Mouse (Mus musculus) lung, adult 18-20 months (tissue): Measurements from ENCODE around the gene Gm9747.

ENCODE experiments used
- DNase-seq, 2 experiments: peaks; one replicate each; pipeline ENCODE4 v3.0.0; 2022; ENCODE audit warnings: mixed read lengths in 2 of 2

Gm9747 gene

DNA sequence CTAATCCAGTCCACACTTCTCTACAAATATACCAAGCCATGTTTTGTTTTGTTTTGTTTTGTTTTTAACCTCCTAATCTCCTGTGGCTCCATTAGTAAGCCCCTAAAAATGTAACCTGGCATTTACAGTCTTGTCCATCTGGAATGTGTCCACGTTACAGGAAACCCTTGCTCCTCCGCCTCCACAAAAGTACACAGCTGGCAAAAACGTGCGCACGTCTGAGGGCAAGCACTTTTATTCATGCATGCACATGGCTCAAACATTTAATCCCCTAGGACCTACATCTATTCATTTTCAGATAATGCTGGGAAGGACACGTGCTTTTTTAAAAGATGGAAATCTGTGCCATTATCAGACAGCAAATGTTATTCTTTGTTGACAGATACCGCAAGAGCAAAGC, 25.4 kb downstream of the Gm9747 start:
- no peak for DNase-seq

DNA sequence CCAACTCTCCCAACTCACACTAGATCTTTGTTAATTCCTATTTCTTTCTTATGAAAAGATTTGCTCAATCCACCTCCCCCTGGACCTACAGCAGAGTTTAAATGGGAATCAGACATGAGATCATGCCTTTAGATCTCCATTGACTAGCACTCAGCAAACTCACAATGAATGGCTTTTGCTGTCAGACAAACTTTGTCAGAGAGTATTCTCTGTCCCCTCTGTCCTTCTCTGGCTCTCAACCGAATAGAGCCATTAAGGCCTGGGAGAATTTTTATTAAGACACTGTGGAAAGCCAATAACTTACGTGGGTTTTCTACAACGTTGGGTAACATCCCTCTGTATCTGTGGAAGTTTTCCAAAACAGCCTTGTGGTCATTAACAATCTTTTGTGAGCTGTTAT, 27.1 kb downstream of the Gm9747 start:
- DNase-seq: no peak

DNA sequence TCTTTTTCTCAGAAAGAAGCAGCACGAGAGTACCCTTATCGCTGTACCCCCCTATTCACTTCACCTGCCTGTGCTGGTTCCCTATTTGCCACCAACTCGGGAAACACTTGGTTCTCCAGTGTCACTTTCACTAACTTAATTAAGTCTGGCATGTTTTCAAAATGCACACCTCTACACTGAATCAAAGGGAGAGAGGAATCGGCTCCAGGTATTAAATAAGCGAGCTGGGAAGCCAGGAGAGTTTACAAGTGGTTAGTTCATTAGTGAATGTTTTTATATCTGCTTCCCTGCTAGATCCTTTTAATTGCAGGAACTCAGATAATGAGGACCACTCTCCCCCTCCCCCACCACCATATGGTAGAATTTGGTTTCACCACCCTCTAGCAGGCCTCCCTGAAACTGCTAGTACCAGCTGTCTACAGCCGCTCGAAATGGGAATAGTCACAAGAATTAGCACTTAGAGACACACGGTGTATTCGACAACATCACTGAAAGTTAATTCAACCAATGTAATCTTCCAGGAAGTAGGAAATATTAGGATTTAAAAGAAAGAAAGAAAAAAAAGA, 28.2 kb downstream of the Gm9747 start:
- no peak for DNase-seq

DNA sequence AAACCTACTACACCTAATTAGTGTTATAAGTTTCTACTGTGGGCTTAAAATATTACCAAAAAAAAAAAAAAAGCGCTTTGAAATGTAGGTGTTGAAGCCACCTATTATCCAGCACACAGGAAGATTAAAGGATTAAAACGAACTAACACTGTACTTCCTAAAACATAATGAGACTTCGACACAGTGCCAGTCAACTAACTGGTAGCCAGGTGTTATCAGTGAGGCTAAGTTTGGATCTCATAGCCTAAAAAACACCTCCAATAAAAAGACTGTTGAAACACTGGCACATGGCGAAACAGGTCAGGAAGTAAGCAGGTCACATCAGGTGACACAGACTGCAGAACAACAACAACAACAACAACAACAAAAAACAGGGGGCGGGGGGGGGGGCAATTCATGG, 28.7 kb downstream of the Gm9747 start:
- no peak for DNase-seq

DNA sequence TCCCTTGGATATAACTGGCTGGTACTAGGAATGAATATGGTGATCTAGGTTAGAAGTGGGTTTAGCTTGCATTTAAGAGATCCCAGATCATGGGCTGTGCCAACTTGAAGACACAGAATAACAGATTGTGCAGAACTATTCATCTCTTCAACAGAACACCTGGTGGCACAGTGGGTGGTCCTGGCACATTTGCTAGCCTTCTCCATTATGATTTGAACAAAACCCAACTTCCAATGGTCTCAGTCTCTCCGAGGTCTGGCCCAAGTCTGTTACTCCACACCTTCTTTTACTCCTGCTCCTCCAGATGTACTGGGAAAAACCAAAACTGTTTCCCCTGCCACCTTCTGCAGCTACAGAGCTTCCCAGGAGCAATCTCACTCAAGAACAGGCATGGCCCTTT, 29.4 kb downstream of the Gm9747 start:
- DNase-seq: no peak

DNA sequence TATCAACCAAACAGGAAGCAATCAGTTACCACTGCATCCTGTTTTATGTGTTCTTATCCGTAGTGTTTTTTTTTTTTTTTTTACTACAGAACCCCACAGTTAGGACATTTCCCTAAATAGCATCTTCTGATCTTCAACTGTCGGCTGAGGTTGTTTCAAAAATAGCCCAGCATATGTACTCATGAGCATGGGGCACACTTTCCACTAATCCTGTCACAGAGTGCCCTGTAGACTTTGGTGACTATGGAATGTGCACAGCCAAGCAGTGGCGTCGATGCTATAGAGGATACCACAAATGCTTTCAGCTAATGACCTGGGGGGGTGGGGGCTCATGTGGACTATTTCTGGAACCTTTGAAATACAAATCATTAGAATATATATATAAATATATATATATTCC, 34.6 kb downstream of the Gm9747 start:
- DNase-seq: no peak

DNA sequence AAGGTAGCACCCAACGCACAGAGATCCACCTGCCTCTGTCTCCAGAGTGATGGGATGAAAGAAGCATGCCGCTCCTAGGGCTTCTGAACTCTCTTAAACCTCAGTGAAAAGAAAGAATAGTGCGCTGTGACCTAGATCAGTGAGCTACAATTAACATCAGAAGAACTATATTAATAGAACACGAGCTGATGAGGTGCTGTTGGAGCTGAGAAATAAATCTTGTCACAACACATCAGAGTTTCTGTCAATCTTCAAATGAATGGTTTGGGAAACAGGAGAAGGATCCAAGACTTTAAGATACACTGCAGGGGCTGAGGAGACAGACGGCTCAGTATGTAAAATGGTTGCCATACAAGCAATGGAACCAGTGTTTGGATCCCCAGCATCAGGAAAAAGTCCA, 39.3 kb downstream of the Gm9747 start:
- DNase-seq: no peak

DNA sequence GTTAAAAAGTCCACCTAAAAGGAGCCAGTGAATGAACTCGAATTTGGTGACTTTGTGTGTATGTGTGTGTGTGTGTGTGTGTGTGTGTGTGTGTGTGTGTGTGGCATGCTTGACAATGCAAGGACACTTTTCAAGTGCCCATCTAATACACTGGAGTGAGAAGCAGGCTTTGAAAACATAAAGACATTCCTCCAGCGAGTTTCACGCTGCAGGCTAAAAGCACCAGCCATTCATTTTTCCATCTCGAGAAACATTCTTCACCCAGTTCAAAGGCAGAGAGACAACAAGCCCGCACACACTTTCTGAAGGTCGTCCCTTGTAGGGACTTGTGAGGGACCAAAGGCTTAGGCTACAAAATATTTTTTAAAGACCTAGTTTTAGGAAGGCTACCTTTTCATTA, 40.6 kb downstream of the Gm9747 start:
- no peak for DNase-seq

DNA sequence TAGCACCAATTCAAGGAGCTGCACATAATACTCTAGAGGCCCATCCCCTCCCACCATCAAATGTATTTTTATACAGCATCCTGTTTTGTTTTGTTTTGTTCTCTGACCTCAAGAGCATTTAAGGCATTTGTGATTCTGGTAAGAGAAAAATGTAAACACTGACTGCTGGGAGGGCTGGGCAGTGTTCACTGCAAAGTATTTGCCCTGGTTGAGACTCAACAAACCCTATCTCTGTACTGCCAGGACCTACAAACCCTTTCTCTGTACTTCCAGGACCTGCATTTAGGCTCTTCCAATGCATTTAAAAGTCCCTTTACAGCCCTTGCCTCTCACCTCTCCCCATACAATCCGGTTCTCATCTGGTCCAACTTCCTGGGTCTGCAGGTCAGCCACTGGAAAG, 41.4 kb downstream of the Gm9747 start:
- DNase-seq: no peak

DNA sequence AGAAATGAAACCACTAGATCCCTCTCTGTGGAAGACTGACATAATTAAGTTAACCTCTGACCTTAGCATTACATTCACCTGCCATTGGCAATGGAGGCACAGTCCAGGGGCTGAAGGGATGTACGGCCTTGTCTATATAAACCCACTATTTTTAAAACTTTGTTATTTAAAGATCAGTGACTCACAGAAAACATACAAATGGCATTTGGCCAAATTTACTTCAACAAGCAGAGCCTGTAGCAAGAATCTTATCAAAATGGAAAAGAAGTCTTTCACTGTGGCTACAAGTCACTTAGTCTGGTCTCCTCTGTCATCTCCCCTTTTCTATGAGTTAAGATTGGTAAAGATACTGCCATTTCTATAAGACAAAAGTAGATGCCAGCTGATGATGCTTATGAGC, 46.9 kb downstream of the Gm9747 start:
- DNase-seq: no peak

DNA sequence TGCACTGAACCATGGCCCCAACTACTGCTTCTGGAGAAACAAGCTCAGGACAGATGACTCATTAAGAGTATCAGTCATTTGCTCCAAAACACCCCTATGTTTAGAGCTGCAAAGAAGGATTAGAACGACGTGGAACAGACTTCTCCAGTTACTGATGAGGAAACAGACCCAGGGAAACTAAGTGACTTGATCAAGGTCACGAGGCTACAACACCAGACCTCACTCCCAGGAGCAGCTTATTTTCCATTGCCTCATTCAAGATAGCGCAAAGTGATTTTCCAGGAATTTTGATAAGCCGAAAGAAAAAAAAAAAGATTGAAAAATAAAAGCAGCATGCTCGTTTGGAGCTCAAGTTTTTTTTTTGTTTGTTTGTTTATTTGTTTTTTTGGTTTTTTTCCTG, 48.9 kb downstream of the Gm9747 start:
- no peak for DNase-seq

DNA sequence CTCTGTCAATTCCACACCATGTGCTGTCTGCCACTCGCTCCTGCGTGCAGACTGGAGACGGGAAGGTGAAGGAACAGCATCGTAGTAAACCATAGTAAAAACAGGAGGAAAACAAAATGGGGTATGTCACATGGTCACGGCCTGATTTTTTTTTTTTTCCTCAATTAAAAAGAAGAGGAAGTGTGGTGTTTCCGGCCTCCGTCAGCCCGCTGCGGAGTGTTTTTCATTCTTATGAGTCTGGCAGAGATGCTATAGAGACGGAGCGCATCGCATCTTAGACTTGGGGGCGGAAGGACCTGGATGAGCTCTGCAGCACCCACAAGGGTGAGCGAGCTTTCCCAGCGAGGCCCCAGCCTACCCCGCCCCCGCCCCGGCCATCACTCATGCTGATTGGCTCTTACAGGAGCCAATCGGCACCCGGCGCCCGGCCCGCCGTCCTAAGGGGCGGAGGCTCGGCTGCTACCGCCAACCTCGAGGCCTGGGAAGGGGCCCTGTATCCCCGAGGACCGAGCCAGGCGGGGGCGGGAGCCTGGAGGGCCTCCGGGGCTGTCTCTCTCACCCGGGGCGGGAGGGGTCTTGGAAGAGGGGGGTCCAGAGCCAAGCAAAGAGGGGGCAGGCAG, 50.2 kb downstream of the Gm9747 start:
- DNase-seq: peak; percentile 86 to 89

DNA sequence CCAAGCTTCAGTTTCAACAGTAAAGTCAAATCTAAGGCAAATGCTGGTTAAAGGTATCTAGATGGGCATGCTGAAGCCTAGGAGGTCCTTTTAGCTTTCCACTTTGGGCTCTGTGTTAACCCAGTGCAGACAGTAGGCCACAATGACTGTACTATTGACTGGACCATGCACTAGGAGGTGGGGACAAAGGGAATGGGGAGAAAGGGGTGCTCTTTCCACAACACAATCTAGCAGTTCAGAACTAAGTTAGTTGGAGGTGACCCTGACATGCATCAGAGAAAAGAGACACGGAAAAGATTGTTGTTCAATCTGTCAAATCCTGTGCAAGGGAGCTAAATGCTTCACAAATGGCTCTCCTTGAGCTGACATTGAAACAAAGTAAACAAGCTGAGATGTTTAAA, 51.0 kb downstream of the Gm9747 start:
- DNase-seq: no peak

DNA sequence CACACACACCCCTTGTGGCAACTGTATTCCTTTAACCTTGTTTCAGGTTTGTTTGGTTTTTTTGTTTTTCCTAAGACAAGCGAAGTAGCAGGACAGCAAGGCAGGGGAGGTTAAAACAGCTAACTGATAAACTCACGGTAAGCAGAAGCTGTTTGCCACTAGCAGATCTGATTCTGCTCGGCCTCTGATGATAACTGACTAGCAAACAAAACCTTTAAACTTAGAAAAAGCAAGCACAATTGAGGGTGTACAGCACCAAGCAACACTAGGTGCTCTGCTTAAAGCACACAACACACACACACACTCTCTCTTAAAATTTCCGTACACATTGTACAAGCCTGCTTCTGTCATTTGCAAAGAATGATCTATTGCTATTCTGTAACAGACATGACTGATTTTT, 51.5 kb downstream of the Gm9747 start:
- no peak for DNase-seq
